Mouse (Mus musculus): ENCODE data around the gene Cryba1. TPM values are rescaled to one million over a fixed set of nuclear protein-coding genes. Genes with fewer than 3 reads are reported as not detected.

Cryba1 gene
- polyA plus RNA-seq, 1 experiment from 2014 or later, result not detected

Other genes with a start within 250 kb of the Cryba1 start
- 2.5 and 3.5 TPM in 2 replicates for gene Ankrd13b, start 235.6 kb downstream of the Cryba1 start, polyA plus RNA-seq (2016; fragmentation: Nextera tagmentation; extraction: Ambion mirVana)
- 9.0 and 11.9 TPM in 2 replicates for gene Git1, start 231.7 kb downstream of the Cryba1 start, polyA plus RNA-seq (2016; fragmentation: Nextera tagmentation; extraction: Ambion mirVana)
- 1.6 and 1.9 TPM in 2 replicates for gene Abhd15, start 210.2 kb downstream of the Cryba1 start, polyA plus RNA-seq (2016; fragmentation: Nextera tagmentation; extraction: Ambion mirVana)
- gene Trp53i13, start 209.3 kb downstream of the Cryba1 start, polyA plus RNA-seq (2016; fragmentation: Nextera tagmentation; extraction: Ambion mirVana), result 25.2 and 30.2 TPM in 2 replicates
- gene Gm10392, start 206.1 kb downstream of the Cryba1 start, polyA plus RNA-seq (2016; fragmentation: Nextera tagmentation; extraction: Ambion mirVana), result 0.11 TPM in 1 of 2 replicates, not detected in the other
- 10.9 and 12.8 TPM in 2 replicates for gene Taok1, start 117.5 kb downstream of the Cryba1 start, polyA plus RNA-seq (2016; fragmentation: Nextera tagmentation; extraction: Ambion mirVana)
- gene Nufip2, start 39.1 kb downstream of the Cryba1 start, polyA plus RNA-seq (2016; fragmentation: Nextera tagmentation; extraction: Ambion mirVana), result 3.9 TPM in 2 replicates
- 95.5 and 153 TPM in 2 replicates for gene Myo18a, start 38.0 kb upstream of the Cryba1 start, polyA plus RNA-seq (2016; fragmentation: Nextera tagmentation; extraction: Ambion mirVana)
- 1.1 and 1.6 TPM in 2 replicates for gene Gm10277, start 62.5 kb upstream of the Cryba1 start, polyA plus RNA-seq (2016; fragmentation: Nextera tagmentation; extraction: Ambion mirVana)
- 2.0 and 3.0 TPM in 2 replicates for gene Pipox, start 168.8 kb upstream of the Cryba1 start, polyA plus RNA-seq (2016; fragmentation: Nextera tagmentation; extraction: Ambion mirVana)
- gene Sez6, start 205.5 kb upstream of the Cryba1 start, polyA plus RNA-seq (2016; fragmentation: Nextera tagmentation; extraction: Ambion mirVana), result 0.05 and 0.30 TPM in 2 replicates

Measured in heart, embryonic 10.5 days (tissue).